Mouse (Mus musculus): ENCODE measurements around the gene St5. TPM values are rescaled to one million over a fixed set of nuclear protein-coding genes. Genes with fewer than 3 reads are reported as not detected.

The St5 gene
- polyA plus RNA-seq, 1 experiment from 2014 or later = 51.0 TPM

DNA sequence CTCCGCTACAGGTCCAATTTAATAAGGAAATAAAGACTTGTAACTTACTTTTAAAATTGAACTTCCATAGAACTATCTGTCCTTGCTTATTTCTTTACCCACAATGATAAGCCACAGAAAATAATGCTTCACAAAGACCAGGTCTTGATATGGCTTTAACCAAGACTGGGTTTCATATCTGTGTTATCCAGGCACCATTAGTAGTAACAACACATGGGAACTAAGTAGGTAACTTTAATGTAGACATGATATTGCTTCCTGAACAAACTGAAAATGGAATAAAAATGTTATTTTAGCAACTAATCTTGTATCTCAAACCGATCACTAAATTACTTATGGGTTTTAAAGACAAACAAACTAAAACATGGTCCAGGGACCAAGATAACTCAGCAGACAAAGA, 44.1 kb downstream of the St5 start:
- WGBS = 91% methylated on average over 2 of the region's 2 CpGs
- H3K4me1 ChIP-seq = no peaks in the 10 kb centered on the region
- H3K36me3 ChIP-seq = no peaks in the 10 kb centered on the region
- no peaks in the 10 kb centered on the region for H3K9me3 ChIP-seq
- no peaks in the 10 kb centered on the region for H3K27me3 ChIP-seq (replicated peaks)
- no peak overlapping the region for H3K27ac ChIP-seq
- ATAC-seq (ENCODE audit: low FRiP score, low read depth) = no peak
- no peak overlapping the region for H3K4me3 ChIP-seq
- no peak overlapping the region for H3K9ac ChIP-seq
- H3K4me2 ChIP-seq (replicated peaks) = no peak overlapping the region

DNA sequence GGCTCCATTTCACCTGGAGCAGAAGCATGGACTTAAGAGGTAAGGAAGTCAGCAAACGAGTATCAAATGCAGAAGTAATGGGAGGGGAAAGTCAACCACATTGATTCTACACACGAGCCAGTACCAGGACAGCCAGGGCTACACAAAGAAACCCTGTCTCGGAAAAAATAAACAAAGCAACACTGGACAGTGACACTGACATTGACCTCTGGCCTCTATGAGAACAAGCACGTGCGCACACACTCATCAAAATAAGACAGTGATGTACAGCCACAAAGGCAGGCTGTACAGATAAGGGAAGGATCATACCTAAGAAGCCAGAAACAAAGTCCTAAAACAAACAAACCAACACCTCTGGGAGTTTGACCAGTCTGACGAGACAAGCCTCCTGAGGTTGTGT, 45.5 kb downstream of the St5 start:
- Histone ChIP-seq H3K9me3 (no peaks in the 10 kb centered on the region), H3K36me3 (no peaks in the 10 kb centered on the region), H3K9ac (no peak overlapping the region), H3K4me2 (replicated peaks) (no peak overlapping the region), H3K27me3 (replicated peaks) (no peaks in the 10 kb centered on the region), H3K27ac (no peak overlapping the region), H3K4me1 (no peaks in the 10 kb centered on the region), H3K4me3 (no peak overlapping the region)
- ATAC-seq (ENCODE audit: low FRiP score, low read depth) = no peak
- WGBS = 54% methylated on average over 6 of the region's 6 CpGs

DNA sequence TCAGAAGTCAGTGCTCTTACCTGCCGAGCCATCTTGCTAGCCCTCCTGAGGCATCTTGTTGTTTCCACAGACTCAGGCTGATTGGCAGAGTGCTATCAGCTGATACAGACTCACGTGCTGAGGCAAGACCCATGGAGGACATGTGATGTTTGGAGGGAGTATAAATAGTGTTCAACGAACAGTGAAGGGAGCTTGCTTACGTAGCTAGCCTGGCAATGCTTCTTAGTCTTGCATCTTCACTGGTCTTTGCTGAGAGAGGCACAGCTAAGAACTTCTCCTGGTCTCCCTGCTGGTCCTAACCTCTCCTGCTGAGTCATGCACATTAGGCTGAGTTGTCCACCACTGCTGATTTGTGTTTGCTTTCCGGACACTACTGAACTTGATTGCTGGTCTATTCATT, 48.5 kb downstream of the St5 start:
- Histone ChIP-seq H3K9me3 (no peaks in the 10 kb centered on the region), H3K9ac (no peak overlapping the region), H3K4me3 (no peak overlapping the region), H3K36me3 (no peaks in the 10 kb centered on the region), H3K27me3 (replicated peaks) (no peaks in the 10 kb centered on the region), H3K4me1 (no peaks in the 10 kb centered on the region), H3K27ac (no peak overlapping the region), H3K4me2 (replicated peaks) (no peak overlapping the region)
- 86% methylated on average over 5 of the region's 5 CpGs for WGBS
- ATAC-seq (ENCODE audit: low FRiP score, low read depth) = no peak

DNA sequence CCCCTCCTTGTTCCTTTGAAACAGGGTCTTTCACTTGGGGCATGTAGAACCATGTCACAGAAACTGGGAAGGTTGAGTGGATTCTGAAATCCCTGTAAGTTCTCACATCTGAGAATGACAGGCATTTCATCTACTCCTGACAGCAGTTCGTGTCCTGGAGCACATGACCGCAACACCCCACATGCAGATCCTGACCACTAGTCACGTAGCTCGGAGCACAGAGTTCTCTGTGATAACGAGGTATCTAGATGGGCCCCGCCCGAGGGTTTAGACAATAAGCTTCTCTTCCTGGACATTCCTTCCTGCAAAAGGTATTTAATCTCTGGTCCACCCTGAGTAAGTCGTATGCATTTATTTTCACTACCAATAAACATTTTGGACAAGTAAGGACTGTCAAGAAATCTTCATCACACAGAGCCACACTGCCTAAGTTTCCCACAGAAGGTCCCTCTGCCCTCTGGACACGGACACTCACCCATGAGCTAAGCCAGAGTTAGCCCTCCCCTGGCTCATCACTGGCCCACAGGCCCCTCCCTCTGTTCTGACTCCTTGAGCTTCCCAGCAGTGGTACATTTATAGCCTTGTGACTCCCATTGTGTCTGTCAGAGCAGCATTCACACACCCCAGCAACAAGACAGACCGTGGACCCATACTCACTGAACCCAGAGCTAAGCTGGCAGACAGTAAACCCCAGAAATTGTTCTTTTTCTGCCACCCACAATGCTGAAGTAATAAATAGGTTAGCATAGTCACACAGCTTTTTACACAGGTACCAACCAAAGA, 54.4 kb downstream of the St5 start:
- WGBS = 67% methylated on average over 10 of the region's 10 CpGs
- H3K4me1 ChIP-seq = no peaks in the 10 kb centered on the region
- no peak overlapping the region for H3K9ac ChIP-seq
- H3K27me3 ChIP-seq (replicated peaks) = no peaks in the 10 kb centered on the region
- no peak overlapping the region for H3K27ac ChIP-seq
- H3K9me3 ChIP-seq = no peaks in the 10 kb centered on the region
- no peaks in the 10 kb centered on the region for H3K36me3 ChIP-seq
- no peak overlapping the region for H3K4me2 ChIP-seq (replicated peaks)
- no peak for ATAC-seq (ENCODE audit: low FRiP score, low read depth)
- no peak overlapping the region for H3K4me3 ChIP-seq

DNA sequence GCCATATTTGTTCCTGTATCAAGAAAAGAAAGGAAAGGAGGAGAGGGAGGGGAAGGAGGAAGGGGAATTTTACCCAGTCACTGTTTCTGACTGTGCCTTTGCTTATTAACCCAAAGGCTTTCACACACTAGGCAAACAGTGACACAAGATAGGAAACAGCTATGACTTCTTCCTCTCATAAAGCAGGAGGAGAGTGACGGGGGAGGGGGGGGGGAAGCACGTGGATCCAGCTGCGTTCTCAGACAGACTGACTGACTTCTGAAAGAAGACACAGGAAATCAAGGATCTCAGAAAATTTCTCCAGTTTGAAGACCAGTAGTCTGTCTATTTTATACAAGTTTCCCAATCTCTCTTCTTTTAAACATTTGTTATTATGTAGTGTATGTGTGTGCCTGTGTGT, 56.8 kb downstream of the St5 start:
- 55% methylated on average over 3 of the region's 3 CpGs for WGBS
- H3K4me3 ChIP-seq = no peak overlapping the region
- H3K36me3 ChIP-seq = no peaks in the 10 kb centered on the region
- no peaks in the 10 kb centered on the region for H3K9me3 ChIP-seq
- H3K27me3 ChIP-seq (replicated peaks) = no peaks in the 10 kb centered on the region
- H3K4me2 ChIP-seq (replicated peaks) = no peak overlapping the region
- H3K9ac ChIP-seq = no peak overlapping the region
- H3K27ac ChIP-seq = no peak overlapping the region
- no peak for ATAC-seq (ENCODE audit: low FRiP score, low read depth)
- no peaks in the 10 kb centered on the region for H3K4me1 ChIP-seq

DNA sequence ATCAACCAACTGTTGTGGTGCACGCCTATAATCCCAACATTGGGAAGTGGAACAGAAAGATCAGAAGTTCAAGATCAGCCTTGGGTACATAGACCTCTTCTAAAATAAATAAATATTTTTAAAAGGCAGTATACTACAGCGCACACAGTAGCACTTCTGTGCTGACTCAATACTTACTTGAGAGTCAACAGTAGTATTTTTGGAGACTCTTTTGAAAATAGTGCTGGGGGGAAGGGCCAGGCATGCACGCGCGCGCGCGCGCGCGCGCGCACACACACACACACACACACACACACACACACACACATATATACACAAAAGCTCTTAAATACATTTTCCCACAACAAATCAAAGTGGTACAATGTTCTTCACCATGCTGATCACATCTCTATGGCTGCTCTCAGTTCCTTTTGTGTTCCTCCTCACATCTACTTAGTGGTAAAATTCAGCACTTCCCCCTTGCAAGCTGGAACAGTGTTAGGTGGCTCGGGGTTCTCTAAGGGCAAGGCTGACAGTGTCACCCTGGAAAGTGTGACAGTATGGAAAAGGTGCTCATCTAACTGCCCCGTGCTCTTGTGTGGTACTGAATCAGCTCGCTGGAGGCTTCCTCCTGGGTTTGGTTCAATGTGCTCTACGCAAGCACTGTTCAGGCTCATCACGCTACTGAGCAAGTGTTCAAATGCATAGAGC, 60.0 kb downstream of the St5 start:
- ATAC-seq (ENCODE audit: low FRiP score, low read depth) = no peak
- no peaks in the 10 kb centered on the region for H3K9me3 ChIP-seq

DNA sequence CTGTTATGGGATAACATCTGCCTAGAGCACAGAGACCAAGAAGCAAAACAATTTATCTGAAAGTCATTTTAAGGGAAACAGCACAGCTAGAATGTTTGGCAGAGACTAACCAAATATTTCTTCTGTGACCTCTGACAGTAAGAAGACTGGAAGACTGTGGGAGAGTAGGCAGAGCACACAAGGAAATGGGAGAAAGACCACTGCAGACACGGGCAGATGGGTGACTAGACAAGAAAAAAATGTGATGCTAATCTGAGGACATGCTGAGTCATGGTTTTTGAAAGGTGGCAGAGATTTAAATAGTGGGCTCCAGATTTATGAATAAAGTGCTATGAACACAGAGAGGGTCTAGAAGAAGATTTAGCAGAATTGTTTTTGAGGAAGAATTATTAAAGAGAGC, 61.4 kb downstream of the St5 start:
- Histone ChIP-seq H3K27ac (no peak overlapping the region), H3K27me3 (replicated peaks) (no peaks in the 10 kb centered on the region), H3K9ac (no peak overlapping the region), H3K36me3 (no peaks in the 10 kb centered on the region), H3K4me2 (replicated peaks) (no peak overlapping the region), H3K4me1 (no peaks in the 10 kb centered on the region), H3K9me3 (no peaks in the 10 kb centered on the region), H3K4me3 (no peak overlapping the region)
- ATAC-seq (ENCODE audit: low FRiP score, low read depth) = no peak
- 60% methylated on average over 1 of the region's 1 CpGs for WGBS

More for the DNA sequence above, 60.0 kb downstream of the St5 start:
- Histone ChIP-seq H3K4me1 (no peaks in the 10 kb centered on the region), H3K27me3 (replicated peaks) (no peaks in the 10 kb centered on the region), H3K9ac (no peak overlapping the region), H3K4me2 (replicated peaks) (no peak overlapping the region), H3K4me3 (no peak overlapping the region), H3K36me3 (no peaks in the 10 kb centered on the region), H3K27ac (no peak overlapping the region)
- 96% methylated on average over 18 of the region's 18 CpGs for WGBS

DNA sequence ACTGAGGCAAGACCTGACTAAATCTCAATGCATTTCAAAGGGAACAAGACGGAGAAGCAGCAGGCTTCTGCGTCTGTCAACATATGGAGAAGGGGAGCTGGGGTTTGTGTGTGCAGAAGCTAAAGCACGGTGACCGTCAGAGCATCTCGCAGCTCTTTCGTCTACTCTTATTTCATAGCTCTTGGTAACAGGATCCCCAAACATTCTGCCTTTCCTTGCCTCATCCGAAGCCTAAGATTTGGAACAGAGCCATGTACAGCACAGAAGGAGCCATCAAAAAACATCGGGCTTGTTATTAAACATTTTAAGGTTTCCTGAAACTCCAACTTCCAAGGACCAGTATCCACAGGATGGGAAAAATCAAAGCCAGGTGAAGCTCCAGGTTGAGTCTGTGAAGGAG, 62.3 kb downstream of the St5 start:
- no peak overlapping the region for H3K27ac ChIP-seq
- H3K9ac ChIP-seq = no peak overlapping the region
- H3K27me3 ChIP-seq (replicated peaks) = no peaks in the 10 kb centered on the region
- WGBS = 85% methylated on average over 8 of the region's 8 CpGs
- ATAC-seq (ENCODE audit: low FRiP score, low read depth) = no peak
- no peaks in the 10 kb centered on the region for H3K36me3 ChIP-seq
- H3K4me2 ChIP-seq (replicated peaks) = no peak overlapping the region
- H3K9me3 ChIP-seq = no peaks in the 10 kb centered on the region
- no peaks in the 10 kb centered on the region for H3K4me1 ChIP-seq
- H3K4me3 ChIP-seq = no peak overlapping the region

DNA sequence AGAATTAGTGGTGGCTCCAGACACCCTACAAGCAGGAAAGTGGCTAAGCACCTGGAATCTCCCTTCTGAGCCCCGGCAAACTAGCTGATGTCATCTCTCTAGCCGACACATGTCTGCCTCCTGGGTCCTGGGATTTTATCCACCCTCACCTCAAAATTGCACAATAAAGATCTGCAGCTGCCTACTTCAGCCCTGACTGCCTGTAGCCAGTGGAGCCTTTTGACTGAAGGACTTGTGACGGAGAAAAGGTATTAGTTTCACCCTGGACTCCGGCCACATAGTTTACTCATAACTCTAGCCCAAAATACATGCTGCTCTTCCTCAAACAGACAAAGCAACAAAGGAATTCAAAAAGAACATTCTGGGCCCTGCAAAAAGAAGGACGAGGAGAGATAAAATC, 66.0 kb downstream of the St5 start:
- Histone ChIP-seq H3K36me3 (no peaks in the 10 kb centered on the region), H3K27me3 (replicated peaks) (no peaks in the 10 kb centered on the region), H3K27ac (no peak overlapping the region), H3K4me3 (no peak overlapping the region), H3K9ac (no peak overlapping the region), H3K4me2 (replicated peaks) (no peak overlapping the region), H3K4me1 (no peaks in the 10 kb centered on the region), H3K9me3 (no peaks in the 10 kb centered on the region)
- WGBS = 82% methylated on average over 5 of the region's 5 CpGs
- ATAC-seq (ENCODE audit: low FRiP score, low read depth) = no peak

DNA sequence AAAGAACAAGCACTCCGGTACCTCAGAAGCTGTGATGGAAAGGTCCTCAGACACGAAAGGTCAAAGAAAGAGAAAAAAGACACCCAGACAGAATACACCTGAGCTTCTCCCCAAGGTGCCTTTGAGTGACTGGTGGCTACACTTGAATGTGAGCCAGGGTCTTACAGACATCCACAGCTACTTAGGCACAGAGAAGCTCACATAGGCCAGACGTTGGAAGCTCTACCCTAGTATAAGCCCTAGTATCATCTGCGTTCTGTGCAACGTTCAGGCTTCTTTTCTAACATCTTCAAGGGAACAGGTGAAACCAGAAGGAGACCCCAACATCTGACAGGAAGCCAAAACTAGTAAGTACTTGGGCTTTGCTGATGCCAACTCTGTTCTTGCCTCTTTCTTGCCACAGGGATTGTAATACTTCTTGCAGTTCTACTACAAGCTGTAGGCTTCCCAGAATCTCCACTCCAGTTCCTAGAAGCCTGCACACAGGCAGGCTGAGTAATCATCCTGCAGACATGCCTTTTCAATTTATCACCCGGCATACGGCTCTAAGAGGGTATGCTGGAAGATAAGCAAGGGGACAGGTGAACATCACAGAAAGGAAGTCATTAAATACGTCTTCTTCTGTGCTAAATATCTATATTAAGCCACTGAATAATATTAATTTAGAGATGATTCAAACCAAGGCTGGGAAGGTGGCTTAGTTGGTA, 67.2 kb downstream of the St5 start:
- H3K4me1 ChIP-seq = no peaks in the 10 kb centered on the region
- no peak overlapping the region for H3K4me2 ChIP-seq (replicated peaks)
- H3K9me3 ChIP-seq = no peaks in the 10 kb centered on the region
- no peak overlapping the region for H3K27ac ChIP-seq
- H3K9ac ChIP-seq = no peak overlapping the region
- H3K27me3 ChIP-seq (replicated peaks) = no peaks in the 10 kb centered on the region
- ATAC-seq (ENCODE audit: low FRiP score, low read depth) = no peak
- 90% methylated on average over 8 of the region's 8 CpGs for WGBS
- H3K4me3 ChIP-seq = no peak overlapping the region
- H3K36me3 ChIP-seq = no peaks in the 10 kb centered on the region

DNA sequence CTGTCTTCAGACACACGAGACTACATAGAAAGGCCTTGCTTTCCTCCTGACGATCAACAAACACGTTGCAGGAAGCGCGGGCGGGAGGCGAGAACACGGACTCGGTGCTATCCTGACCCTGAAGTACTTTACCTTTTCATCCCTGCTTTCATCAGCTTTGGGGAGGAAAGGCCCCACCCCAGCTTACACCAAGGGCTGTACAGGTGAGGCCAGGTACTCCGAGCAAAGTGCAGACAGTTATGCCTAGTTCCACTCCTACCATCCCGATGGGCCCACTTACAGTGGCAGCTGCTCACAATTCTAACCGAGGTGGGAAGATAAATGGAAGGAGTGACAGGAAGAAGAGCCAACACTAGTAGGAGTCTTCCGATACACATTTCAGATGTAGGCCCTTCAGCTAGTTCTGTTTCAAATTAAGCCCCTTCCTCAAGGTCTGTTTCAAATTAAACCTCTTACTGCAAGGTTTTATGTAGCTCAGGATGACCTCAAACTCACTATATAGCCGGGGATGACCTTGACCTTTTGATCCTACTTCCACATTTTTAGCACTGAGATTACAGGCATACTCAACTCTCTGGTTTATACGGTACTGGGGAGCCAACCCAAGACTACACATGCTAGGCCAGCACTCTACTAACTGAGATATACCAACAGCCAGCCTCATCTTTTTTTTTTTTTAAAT, 69.9 kb downstream of the St5 start:
- H3K36me3 ChIP-seq = no peaks in the 10 kb centered on the region
- WGBS = 88% methylated on average over 15 of the region's 15 CpGs
- no peaks in the 10 kb centered on the region for H3K9me3 ChIP-seq
- no peaks in the 10 kb centered on the region for H3K27me3 ChIP-seq (replicated peaks)
- no peak overlapping the region for H3K9ac ChIP-seq
- H3K4me3 ChIP-seq = no peak overlapping the region
- ATAC-seq (ENCODE audit: low FRiP score, low read depth) = no peak
- H3K4me1 ChIP-seq = no peaks in the 10 kb centered on the region
- no peak overlapping the region for H3K27ac ChIP-seq
- H3K4me2 ChIP-seq (replicated peaks) = no peak overlapping the region

DNA sequence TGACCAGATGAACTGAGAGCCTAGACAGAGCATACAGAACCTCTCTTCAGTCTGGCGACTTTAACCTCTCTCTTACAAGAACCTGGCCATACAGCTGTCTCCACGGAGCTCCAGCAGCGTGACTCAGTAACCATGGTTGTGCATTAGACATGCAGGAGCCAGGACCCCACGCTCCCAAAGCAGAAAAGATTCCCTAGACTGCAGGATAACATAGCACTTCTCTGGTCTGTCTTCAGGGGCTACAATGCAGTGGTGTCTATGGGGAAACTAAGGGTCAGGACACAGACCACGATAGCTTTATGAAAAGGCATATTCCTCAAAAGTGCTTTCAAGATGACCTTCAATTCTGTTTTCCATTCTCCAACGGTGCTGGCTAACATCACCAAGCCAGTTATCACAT, 72.1 kb downstream of the St5 start:
- no peaks in the 10 kb centered on the region for H3K27me3 ChIP-seq (replicated peaks)
- no peak overlapping the region for H3K9ac ChIP-seq
- ATAC-seq (ENCODE audit: low FRiP score, low read depth) = no peak
- no peaks in the 10 kb centered on the region for H3K4me1 ChIP-seq
- no peaks in the 10 kb centered on the region for H3K9me3 ChIP-seq
- WGBS = 76% methylated on average over 6 of the region's 6 CpGs
- no peaks in the 10 kb centered on the region for H3K36me3 ChIP-seq
- H3K4me3 ChIP-seq = no peak overlapping the region
- H3K27ac ChIP-seq = no peak overlapping the region
- no peak overlapping the region for H3K4me2 ChIP-seq (replicated peaks)
